Mouse (Mus musculus): Measurements from ENCODE around the gene Ptprj.
"Not testable (repeated sequence)": the region's sequence is repeated elsewhere in the genome, so short reads cannot be mapped to it uniquely, and the experiment has no call there.

The Ptprj gene

DNA sequence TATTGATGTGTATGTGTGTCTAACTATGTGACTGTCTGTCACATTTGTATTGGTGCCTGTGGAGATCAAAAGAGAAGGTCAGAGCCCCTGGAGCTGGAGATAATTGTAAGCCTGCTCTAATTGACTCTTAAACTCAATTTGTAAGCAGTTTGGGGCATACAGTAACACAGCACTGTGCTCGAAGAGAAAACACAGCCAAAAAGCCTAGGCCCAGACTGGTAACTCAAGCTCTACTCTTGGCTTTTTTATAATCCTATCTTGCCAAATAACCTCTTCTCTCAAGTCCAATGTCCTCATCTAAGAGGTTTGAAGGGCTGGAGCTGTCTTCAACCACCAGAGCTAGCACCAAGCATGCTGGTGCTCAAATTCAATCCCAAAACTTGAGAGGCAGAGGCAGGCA, 3.5 kb downstream of the Ptprj start:
- DNase-seq = no peak

DNA sequence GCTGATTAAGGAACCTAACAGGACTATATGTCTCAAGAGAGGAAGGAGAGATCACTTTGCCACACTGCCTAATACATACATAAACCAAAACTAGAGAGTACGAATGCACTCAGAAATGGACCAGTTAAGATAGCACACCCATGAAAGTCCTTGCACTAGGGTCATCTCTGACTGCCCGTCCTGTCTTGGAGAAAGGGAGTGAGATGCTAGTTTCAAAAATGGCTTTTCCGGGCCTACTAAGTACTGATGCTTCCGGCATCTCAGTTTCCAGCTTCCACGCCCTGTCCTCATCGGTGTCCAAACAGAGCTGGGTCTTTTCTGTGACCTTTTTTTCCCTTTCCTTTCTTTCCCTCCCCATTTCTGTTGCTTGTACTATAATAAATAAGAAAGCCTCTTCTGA, 4.0 kb downstream of the Ptprj start:
- no peak for DNase-seq

DNA sequence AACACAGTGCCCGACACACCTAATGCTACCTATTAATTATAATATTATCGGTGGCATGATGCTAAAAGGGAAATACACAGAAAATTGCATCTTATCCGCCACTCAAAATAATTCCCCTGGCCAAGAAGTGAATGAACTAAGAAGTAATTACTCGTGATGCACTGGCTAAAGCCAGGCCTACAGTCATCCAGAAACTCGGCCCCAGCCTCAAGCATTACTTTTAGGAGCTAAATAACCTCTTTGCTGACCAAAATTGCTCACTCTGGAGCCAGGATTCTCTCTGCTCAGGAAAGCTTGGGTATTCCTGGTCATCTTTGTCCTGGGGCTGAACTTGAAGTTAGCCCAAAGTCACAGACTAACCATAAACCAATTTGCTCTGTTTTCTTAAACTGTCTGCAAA, 4.7 kb downstream of the Ptprj start:
- no peak for DNase-seq

DNA sequence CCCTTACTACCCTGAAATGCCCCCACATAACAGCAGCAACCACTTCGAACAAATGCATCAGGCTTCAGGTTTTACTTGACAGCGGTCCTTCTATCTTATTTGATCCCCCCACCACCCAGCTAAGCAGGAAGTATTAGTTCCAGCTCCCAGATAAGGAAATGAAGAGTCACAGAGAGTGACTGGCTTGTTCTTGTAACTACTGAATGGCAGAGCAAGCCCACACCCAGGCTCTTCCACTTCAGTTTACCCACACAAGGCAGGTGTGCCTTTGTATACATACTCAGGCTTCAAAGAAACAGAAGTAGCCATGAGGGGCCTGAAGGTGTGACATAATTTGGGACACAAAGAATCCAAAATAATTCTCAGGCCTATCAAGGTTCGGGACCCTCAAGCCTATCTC, 5.3 kb downstream of the Ptprj start:
- no peak for DNase-seq

DNA sequence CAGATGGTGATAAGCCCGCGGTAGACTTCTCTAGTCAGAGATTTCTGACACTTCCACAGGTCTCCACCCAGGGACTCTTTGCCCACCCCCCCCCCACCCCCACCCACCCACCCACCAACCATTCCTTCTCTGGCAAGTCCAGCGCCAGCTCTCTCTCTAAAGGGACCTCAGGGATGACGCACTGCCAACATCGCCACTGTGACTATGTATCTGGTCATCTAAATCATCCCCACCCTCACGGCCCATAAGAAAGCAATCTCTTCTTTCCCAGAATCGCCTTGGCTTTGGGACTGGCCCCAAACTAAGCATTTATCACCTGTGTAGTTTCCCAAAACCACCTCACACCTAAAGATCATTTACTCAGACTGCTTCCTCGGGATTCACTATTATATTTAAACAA, 5.9 kb downstream of the Ptprj start:
- no peak for DNase-seq

DNA sequence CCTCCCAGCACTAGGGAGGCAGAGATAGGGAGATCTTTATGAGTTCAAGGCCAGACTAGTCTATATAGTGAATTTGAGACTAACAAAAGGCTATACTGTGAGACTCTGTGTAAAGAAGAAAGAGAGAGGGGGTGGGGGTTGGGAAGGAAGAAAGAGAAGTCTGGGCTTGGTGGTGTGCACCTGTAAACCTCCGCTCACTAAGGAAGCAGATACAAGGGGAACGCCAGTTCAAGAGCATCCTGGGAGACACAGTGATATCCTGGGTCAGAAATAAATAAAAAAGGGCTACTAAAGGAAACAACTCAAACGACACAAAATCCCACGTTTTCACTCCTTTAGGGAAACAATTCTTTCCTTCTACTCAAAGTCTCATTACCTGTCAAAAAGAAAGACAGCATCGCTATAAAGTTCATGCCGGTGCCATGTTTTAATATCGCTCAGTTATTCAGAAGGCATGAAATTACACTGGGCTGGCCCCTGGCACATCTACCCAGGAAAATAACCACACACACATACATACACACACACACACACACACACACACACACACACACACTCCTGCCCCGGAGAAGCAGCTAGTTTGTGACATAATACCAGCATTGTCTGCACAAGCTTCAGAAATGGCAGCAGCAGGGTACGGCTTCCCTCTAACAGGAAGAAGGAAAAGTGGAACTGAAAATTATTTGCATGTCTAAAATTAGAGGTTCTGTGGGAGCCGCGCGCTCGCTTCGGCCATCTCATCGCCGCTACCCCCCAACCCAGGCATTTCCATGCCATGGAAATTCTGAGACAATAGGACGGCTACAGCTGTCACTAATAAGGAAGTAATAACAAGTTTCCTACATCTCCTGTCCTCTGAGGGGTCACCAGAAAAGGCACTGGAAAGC, 6.6 kb downstream of the Ptprj start:
- no peak for DNase-seq

DNA sequence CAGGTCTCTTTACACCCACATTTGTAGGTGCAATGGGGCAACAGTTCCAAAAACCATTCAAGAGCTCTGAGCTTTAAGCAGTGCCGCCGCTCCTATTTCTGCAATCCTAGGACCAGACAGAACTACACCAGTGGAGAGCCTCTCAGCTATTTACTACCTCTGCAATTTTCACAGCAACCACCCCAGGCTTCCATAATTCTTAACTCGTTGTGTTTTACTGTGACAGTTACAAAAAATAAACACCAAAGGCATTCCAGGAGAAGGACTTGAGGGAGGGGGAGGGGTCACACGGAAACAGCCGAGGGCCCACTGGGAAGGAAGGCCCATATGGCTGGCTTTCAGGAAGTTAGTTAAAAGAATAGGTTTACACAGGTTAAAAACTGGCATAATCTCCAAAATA, 8.3 kb downstream of the Ptprj start:
- DNase-seq = no peak

DNA sequence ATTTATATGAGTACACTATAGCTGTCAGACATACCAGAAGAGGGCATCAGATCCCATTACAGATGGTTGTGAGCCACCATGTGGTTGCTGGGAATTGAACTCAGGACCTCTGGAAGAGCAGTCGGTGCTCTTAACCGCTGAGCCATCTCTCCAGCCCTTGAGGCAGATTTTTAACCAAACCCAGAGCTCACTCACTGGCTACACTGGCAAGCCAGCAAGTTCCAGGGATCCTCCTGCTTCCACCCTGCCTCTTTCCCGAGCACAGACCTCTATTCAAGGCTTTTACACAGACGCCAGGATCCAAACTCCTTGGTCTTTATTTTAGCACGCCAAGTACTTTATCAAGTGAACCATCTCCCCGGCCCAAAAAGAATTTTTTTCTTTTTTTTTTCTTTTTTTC, 9.0 kb downstream of the Ptprj start:
- DNase-seq = not testable (repeated sequence)

DNA sequence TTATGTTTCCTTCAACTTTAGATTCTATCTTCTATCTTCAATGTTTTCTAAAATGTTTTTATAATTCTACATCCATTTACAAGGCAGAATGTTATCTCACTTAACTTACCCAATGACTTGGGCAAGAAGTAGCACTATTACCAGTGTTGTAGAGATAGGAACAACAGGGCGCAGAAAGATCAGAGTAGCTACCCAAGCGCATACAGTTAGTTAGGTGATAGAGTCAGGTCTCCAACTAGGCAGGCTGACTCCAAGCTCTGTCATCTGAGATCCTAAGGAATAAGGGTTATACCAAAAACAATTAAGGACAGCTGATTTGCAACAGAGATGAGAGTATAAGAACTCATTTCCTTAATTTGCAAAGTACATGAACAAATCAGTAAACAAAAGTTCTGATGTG, 9.6 kb downstream of the Ptprj start:
- no peak for DNase-seq

DNA sequence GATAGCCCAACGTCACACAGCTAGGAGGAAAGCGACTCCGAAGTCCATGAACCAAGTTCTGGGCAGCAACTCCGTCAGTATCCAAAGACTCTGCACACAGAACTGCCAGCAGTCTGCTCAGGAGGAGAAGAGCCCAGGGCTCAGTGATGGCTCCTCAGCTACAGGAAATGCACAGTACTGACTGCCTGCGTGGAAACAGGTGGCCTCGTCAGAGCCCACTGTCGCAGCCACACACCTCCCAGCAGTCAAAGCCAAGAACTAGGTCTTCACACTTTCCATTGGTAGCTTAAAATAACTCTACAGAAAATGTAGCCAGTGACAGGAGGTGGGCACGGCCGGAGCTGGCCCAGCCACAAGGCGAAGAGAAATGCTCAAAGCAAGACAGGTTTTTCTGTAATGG, 10.2 kb downstream of the Ptprj start:
- DNase-seq = no peak

DNA sequence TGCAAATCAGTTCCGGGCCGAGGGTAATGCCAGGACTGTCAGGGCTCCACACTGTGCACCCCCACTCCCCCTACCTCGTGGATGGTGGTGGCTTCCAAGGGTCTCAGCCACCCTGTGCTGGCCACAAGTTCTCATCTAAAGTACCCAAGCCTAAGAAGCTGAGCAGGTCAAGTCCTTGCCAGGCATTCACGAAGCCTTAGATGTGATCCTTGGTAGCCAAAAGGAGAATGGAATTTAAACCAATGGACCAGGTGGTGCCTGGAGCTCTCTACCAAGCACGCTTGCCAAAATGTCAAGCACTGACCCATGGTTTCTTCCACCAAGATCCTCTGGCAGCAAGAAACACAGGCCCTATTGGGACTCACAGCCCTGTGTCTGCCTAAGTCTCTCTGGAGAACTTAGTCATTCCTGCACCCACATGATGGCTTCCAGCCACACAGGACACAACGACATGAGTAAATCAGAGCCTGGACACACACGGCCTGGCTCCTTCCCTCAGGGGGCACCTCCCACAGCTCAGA, 11.4 kb downstream of the Ptprj start:
- no peak for DNase-seq

DNA sequence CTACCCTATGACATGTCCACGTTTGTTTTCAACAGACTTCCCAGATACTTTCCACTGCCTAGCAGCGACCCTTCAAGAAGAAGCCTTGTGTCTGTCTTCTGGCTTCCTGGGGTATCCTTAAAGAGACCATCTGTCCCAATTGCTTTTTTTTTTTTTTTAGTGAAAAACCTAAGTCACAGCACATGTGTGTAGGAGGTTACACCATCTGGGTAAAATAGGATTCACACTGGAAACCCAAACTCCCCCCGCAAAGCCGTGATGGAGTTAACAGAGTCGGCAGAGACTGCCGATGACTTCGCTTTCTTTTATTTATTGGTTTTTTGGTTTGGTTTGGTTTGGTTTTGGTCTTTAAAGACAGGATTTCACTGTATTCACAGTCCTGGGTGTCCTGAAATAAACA, 12.4 kb downstream of the Ptprj start:
- no peak for DNase-seq

DNA sequence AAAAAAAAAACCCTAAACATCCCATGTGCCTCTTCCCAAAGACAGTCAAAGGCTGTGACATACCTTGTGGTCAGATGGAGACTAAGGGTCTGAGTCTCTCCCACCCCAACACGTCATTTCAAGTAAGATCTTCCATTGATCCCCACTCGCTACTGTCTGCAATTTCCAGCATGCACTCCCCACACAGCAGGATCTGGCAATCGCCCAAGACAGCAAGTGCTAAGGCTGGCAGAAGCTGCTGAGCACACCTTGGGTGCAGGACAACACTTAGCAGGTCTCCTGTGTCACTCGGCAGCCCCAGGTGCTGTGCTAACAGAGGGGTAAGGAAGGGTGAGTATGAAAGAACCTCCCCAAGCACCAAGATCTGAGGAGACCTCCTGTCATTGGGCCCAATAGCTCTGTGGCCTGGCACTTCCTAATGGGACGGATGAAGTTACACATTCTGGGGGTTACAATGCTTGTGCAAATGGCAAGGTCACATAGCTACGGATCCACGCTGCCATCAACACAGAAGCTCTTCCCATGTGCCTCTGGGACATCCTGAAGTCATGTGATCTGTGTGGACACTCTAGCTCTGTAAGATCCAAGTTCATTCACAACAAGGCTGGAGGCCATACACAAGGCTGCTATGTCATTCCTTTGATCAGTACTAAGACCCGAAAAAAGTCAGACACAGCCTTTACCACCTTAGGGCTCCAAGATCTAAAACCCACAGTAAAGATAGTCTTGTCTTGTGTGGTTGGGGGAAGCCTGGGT, 13.5 kb downstream of the Ptprj start:
- DNase-seq = peak; percentile 53 to 65

DNA sequence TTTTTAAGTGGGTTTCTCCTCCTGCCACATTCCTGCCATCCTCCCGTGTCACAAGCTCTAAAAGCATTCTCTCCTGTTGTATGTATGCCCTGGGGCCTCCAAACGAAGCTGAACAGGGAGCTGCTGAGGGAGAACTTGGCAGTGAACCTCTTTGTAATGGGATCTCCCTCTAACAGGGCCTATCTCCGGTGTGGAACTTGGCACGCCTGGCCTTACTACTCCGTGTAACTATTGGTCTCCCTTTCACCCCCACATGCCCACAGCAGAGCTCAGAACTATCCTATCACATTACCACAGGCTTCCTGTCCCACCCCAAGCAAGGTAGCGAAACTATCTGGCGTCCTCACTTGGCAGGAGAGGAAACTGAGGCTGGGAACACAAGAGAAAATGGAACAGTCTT, 14.4 kb downstream of the Ptprj start:
- peak in 1 of 2 experiments; percentile 43 for DNase-seq

DNA sequence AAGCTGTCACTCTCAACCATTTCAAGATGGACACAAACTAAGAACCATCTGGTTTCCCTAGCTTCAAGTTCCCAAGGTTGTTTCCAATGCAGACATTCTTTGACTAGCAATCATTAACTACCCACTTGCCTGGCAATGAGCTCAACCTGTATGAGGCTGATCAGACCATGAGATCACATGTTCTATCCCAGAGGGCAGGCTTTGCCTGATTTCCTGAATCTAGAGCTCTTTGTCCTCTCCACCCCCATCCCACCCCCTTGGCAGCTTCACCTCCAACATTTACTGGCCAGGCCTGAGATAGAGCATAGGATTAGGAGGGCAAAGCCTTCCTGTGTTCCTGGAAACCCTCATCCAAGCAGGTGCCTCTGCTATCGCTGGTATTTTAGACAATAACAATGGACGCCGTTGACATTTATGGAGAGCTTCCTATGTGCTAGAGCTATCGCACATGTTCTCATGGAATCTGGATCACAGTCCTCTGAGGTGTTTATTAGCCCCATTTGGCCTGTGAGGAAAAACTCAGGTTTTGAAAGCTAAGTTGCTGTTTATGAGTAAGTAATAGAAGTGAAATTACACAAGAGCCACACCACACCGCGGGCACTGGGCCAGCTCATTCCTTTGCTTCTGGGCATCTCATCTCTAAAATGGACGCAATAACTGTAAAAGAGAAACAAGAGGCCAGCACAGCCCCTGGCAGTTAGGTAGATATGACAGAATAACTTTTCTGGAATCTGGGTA, 15.1 kb downstream of the Ptprj start:
- peak in 1 of 2 experiments; percentile 64 for DNase-seq

DNA sequence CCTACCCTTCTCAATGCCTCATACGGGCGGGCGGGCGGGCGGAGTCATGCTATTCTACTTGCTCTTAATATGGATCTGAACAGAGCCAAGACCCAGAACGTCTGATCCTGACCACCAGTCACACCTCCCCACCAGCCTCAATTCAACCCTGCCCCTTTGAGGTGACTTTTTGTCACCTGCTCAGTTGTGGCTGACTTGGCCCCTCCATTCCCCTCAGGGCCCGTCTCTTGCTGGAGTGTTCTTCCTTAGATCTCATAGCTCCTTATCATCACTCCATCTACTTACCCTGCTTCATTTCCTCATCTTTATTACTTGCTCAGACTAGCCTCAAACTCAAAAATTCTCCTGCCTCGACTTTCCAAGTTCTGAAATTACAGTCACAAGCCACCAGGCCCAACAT, 15.9 kb downstream of the Ptprj start:
- DNase-seq = no peak

DNA sequence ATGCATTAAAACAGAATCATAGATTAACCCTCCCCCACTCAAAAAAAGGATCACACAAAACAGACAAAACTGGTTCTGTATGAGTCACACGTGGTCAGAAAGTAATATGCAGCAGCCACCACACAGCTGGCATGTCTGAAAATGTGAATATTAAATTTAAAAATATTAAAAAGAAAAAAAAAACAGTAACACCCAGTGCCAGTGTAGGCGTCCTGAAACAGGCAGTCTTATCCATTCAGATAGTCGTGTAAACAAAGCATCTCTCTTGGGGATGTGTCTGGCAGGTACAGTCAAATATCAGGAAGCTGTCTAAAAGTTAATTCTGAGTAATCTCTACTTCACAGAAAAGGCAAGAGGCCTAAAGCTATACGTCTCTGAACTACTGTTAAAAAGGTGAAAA, 17.3 kb downstream of the Ptprj start:
- DNase-seq = no peak

DNA sequence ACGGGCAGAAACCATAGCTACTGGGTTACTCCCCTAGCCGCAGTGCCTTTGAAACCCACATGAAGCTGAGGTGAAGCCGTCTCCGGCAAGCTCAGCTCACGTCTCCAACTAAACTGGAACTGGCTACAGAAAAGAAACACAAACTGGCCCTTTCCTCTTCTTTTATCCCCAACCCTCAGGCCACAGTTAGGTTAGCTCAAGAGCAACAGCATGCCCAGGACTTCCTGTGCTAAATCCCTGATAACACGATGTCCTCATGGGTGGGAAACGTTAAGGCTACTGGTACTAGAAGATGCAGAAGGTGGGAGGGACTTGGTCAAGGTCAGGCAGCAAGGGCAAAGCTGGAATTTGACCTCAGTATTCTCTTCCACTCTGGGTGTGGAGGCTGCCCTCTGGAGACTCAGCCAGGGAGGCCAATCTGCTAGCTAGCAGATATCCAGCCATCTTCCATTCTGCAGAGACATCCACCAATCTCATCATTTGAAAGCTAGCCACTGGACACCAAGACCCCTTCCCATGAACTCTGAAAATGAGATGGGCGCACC, 18.2 kb downstream of the Ptprj start:
- DNase-seq = no peak

DNA sequence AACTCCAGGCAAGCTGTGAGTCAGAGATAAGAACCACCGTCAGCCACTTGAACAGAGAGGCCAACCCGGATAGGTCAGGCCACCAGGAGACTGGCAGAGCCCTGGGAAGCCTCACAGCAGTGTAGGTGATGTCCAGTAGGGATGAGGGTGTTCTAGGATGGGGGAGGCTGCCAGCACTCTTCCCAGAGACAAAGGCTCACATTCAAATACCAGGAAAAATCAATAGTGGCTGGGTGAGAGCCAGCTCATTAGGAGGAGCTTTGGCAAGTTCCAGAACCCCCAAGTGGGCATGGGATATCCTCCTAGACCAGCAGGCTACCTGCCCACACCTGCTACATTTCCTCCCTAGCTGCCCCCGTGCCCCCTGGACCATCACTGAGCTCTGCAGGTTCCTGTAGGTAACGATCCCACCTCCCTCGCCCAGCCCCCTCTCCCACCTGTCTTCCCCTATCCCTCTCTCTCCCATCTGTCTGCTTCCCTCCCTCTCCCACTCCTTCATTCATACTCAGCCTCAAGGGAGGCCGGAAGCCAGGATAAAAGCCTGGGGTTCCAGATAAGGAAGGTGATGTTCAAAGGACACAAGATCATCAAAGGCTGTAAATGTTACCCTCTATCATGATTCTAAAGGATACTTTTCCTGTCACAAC, 20.1 kb downstream of the Ptprj start:
- no peak for DNase-seq

DNA sequence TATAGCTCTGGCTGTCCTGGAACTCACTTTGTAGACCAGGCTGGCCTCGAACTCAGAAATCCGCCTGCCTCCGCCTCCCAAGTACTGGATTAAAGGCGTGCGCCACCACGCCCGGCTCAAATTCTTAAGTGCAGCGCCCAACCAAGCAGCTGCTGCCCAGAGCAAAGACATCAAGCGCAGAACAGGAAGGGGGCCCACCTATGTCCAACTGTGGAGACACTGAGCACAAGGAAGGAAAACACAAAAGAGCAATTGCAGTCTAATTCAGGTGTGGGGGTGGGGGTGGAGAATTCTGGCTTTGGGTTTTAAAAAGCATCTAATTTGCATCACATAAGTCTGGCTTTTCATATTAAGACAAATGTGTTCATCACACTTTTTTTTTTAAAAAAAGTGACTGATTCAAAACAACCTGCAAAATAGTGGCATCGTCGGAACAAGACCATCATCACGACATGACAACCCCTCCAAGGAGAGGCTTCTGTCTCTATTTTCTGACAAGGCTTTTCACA, 20.7 kb downstream of the Ptprj start:
- no peak for DNase-seq

DNA sequence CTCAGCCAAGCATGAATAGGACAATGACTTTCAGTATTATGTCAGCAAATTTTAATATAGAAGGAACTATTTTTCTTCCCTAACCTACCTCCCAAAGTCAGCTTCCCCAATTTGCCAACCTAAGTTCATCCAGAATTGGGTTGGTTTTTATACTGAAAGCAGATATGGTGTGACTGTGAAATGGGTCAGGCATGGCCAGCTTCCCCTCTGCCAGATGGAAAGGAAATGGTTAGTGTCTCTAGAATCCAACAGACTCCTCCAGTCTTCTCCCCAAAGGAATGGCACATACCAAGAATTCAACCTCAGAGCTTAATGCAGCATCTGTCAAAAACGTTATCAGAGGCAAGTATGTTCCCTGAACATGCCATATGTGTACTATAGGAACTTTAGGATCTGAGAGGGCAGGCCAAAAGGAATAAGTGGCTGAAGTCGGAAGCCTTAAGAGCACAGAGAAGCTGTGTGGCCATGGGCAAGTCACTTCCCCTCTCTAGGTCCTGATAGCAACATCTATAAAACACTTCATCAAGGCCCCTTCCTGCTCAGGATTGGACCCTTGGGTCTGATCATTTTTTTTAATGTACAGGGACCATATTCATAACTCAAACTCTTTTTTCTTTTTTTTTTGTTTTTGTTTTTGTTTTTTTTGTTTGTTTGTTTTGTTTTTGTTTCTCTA, 21.3 kb downstream of the Ptprj start:
- no peak for DNase-seq

DNA sequence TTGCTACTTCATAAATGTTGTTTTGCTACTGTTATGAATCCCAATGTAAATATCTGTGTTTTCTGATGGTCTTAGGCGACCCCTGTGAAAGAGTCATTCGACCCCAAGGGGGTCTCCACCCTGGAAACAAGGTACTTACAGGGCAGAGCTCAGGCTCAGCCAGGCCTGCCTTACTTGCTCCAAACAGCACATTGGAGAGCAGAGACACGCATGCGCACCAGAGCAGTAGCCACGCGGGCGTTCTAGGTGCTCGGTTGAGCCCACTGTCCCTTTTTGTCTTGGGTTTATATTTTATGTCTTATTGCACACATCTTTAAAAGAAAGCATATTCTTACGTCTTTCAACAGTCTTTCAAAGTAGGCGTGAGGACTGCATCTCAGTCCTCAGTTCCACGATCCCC, 22.1 kb downstream of the Ptprj start:
- no peak for DNase-seq
